Mouse (Mus musculus): ENCODE data around the gene Pskh1. TPM values are rescaled to one million over a fixed set of nuclear protein-coding genes. Genes with fewer than 3 reads are reported as not detected.

Pskh1 gene
- 16.8 and 17.5 TPM in 2 replicates for total RNA-seq (2014; fragmentation: Nextera tagmentation)
- total RNA-seq (2017): 15.4 and 17.3 TPM in 2 replicates

- peak; percentile 90 for ATAC-seq (replicated peaks; ENCODE audit: low FRiP score, low TSS enrichment, poor library complexity, severe bottlenecking)
Measured at GRCm38 (mm10) chr8:105900180-105900940, at the start of gene Pskh1. TSS of gene Pskh1 (plus strand) at chr8:105900441.

- ATAC-seq (replicated peaks; ENCODE audit: low FRiP score, low TSS enrichment, poor library complexity, severe bottlenecking): no peak
Measured at GRCm38 (mm10) chr8:105850611-105851010, 49.6 kb upstream of the Pskh1 start.

- peak; percentile 78 for ATAC-seq (replicated peaks; ENCODE audit: low FRiP score, low TSS enrichment, poor library complexity, severe bottlenecking)
Measured at GRCm38 (mm10) chr8:105851651-105852143, 48.5 kb upstream of the Pskh1 start.

DNA sequence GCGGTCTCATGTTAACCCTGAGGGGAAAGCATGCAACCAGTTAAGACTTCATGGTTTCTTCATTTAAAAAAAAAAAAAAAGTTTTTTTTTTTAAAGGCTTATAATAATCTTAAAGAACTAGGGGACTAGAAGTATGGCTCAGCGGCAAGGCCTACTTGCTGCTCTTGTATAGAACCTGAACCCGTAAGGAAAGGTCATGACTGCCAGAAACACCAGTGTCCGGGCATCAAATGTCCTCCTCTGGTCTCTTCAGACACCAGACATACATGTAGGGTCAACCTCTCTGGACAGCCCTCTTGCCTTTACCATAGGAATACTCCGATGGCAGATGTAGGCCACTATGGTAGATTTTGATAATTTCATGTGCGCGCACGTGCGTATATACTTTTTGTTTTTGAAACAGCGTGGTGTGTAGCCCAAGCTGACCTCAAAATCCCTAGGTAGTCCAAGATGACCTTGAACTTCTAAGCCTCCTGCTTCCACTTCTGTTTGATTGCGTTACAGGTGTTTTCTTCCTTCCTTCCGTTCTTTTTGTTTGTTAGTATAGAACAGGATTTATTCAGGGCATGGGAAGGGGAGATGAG is 48.0 kb upstream of the Pskh1 start:
- no peak for ATAC-seq (replicated peaks; ENCODE audit: low FRiP score, low TSS enrichment, poor library complexity, severe bottlenecking)

- no peak for ATAC-seq (replicated peaks; ENCODE audit: low FRiP score, low TSS enrichment, poor library complexity, severe bottlenecking)
Measured at GRCm38 (mm10) chr8:105853178-105853577, 47.1 kb upstream of the Pskh1 start, which contains the start of gene Cenpt. TSS of gene Cenpt (minus strand) at chr8:105853278.

DNA sequence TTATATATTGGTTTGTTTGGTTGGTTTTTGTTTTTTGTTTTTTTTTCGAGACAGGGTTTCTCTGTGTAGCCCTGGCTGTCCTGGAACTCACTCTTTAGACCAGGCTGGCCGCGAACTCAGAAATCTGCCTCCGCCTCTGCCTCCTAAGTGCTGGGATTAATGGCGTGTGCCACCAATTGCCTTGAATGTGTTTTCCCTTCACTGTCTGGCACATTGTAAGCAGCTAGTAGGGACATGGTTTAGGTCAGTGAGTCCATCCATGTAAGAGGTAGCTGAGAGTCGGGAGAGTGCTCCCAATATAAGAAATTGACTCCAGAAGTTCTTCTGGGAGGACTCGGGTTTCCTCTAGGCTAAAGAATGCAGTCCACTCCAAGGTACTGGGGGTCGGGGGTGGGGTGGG is 45.9 kb upstream of the Pskh1 start:
- ATAC-seq (replicated peaks; ENCODE audit: low FRiP score, low TSS enrichment, poor library complexity, severe bottlenecking): no peak

DNA sequence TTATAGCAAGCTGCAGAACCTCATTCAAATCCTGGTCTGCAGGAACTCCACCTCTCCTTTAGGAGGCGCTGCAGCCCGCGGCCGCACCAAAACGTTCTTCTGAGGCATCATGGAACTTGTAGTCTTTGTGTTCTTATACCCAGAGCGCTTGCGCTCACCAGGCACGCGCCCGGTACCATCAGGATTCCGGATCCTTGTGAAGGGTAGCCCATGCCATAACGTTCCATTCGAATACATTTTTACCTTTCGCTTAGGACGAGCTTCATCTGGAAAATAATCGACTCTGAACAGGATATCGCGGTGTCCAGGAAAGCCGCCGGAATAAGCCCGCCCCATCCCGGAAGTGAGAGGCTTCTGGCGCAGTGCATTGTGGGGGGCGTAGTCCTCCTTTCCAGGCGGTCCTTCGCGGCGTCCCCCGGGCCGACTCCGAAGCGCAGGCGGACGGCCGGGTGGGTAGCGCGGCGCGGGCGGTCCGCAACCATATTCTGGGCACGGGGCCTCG is 45.5 kb upstream of the Pskh1 start, which contains the start of gene Thap11:
TSS of gene Thap11 (plus strand) at position 418 of the 502 bp plus-strand sequence.
- peak; percentile 64 for ATAC-seq (replicated peaks; ENCODE audit: low FRiP score, low TSS enrichment, poor library complexity, severe bottlenecking)

DNA sequence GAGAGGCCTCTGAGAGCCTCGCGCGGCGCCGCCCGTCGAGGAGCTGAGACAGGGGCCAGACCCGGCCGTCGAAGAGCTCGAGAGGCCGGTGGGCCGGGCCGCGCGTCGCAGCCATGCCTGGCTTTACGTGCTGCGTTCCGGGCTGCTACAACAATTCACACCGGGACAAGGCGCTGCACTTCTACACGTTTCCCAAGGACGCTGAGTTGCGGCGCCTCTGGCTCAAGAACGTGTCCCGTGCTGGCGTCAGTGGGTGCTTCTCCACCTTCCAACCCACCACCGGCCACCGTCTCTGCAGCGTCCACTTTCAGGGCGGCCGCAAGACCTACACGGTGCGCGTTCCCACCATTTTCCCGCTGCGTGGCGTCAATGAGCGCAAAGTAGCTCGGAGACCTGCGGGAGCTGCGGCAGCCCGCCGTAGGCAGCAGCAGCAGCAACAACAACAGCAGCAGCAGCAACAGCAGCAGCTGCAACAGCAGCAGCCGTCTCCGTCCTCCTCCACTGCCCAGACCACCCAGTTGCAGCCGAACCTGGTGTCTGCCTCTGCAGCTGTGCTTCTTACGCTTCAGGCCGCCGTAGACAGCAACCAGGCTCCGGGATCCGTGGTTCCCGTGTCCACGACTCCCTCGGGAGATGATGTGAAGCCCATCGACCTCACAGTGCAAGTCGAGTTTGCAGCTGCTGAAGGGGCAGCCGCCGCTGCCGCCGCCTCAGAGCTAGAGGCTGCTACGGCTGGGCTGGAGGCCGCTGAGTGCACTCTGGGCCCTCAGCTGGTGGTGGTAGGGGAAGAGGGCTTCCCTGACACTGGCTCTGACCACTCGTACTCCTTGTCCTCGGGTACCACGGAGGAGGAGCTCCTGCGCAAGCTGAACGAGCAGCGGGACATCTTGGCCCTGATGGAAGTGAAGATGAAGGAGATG is 44.7 kb upstream of the Pskh1 start:
- ATAC-seq (replicated peaks; ENCODE audit: low FRiP score, low TSS enrichment, poor library complexity, severe bottlenecking): no peak

GRCm38 (mm10) chr8:105856168-105856835 is 43.9 kb upstream of the Pskh1 start:
- ATAC-seq (replicated peaks; ENCODE audit: low FRiP score, low TSS enrichment, poor library complexity, severe bottlenecking): no peak

GRCm38 (mm10) chr8:105858495-105858894 is 41.7 kb upstream of the Pskh1 start:
- ATAC-seq (replicated peaks; ENCODE audit: low FRiP score, low TSS enrichment, poor library complexity, severe bottlenecking): no peak

- peak; percentile 32 for ATAC-seq (replicated peaks; ENCODE audit: low FRiP score, low TSS enrichment, poor library complexity, severe bottlenecking)
Measured at GRCm38 (mm10) chr8:105859314-105859713, 40.9 kb upstream of the Pskh1 start.

- ATAC-seq (replicated peaks; ENCODE audit: low FRiP score, low TSS enrichment, poor library complexity, severe bottlenecking): peak; percentile 91
Measured at GRCm38 (mm10) chr8:105860143-105860981, 39.9 kb upstream of the Pskh1 start, which contains the start of gene Nutf2. TSS of gene Nutf2 (plus strand) at chr8:105860580.

DNA sequence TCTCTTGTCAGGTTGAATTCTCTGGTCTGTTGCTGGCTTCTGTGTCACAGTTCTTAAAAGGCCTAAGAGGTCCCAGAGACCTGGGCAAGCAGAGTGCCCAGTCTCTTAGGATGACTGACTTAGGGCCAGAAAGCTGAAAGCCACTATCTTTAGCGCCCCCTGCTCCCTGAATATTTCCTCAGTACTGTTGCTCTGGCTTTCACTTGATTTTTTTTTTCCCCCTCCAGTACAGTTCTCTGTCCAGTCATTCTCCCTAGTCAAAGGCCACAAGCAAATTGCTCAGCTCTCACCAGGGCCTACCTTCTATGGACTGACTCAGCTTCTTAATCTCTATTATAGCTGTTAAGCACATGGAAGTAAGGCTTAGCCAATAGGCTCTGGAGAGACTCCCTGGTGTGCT is 38.3 kb upstream of the Pskh1 start:
- no peak for ATAC-seq (replicated peaks; ENCODE audit: low FRiP score, low TSS enrichment, poor library complexity, severe bottlenecking)

DNA sequence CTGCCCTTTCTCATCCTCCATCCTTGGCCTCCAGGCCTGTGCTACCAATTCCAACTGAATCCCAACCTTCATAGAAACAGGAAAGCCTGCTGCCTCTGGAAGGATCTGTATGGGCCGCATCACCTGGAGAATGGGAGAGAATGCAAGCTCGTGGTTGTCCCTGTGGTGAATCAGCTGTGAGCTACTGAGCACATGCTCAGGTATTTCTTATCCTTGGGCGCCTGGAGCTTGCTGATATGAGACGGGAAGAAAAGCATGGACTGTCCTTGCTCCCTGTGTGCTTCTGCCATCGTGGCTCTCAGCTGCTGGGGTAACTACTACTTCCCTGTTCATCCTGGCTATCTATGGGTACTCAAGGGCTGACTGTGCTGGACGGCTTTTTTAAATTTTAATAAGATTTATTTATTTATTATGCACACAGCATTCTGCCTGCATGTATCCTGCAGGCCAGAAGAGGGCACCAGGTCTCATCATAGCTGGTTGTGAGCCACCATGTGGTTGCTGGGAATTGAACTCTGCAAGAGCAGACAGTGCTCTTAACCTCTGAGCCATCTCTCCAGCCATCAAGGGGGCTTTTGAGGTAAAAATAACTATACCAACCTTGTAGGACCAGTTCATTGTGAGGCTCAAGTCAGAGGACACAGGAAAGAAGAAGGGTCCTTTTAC is 33.7 kb upstream of the Pskh1 start:
- no peak for ATAC-seq (replicated peaks; ENCODE audit: low FRiP score, low TSS enrichment, poor library complexity, severe bottlenecking)

- ATAC-seq (replicated peaks; ENCODE audit: low FRiP score, low TSS enrichment, poor library complexity, severe bottlenecking): no peak
Measured at GRCm38 (mm10) chr8:105874301-105874700, 25.9 kb upstream of the Pskh1 start.

DNA sequence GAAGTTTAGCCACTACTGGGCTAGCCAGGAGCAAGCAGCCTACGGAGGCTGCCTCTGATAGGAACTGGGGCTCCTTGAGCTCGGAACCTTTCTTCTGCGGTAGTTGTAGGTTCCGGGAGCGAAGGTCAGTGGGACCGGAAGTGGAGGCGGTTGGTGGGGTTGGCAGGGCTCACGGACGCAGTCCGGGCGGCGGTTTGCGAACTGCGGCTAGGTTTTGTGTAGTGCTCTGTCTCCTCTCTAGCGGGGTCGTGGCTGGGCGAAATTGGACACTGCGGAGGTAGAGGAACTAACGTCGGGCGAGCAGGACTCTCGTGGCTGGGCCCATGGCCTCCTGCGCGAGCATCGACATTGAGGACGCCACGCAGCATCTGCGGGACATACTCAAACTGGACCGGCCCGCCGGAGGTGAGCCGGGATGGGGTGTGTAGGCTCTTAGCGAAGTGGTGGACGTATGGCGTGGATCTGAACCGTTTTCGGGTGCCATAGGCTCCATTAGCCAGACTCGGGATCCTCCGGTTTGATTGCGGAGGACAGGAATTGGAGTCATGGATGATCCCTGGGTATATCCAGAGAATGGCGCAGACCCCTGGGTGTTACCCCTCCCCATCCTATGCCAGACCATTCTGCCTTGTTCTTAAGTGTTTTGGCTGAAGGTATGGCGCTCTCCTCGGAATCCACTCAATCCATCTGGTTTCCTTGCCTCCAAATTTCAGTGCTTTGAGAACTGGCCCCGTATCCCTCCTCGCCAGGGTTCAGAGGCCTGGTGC is 19.3 kb upstream of the Pskh1 start, which contains the start of gene Edc4:
TSS of gene Edc4 (plus strand) at position 128 of the 767 bp plus-strand sequence.
- ATAC-seq (replicated peaks; ENCODE audit: low FRiP score, low TSS enrichment, poor library complexity, severe bottlenecking): peak; percentile 91
